Mouse (Mus musculus) CH12.LX (cell line): ENCODE results near the gene Slc6a17.

ENCODE experiments used
- CTCF ChIP-seq, 2 experiments: IDR thresholded peaks in 1 of 2; conservative IDR thresholded peaks in 1 of 2; 2 replicates each; pipeline ENCODE4 v1.5.1; 2011 to 2012; ENCODE audit warnings: low read depth in 2 of 2, low read length in 2 of 2, improper control_type of control experiment in 1 of 2, inconsistent platforms in 1 of 2, mild to moderate bottlenecking in 1 of 2, moderate library complexity in 1 of 2
- E2F4 ChIP-seq: IDR thresholded peaks from 2 replicates; pipeline ENCODE4 v1.6.1; 2011; ENCODE audit warnings: low read depth, low read length, improper control_type of control experiment; ENCODE audit not compliant: insufficient replicate concordance
- ETS1 ChIP-seq: conservative IDR thresholded peaks from 2 replicates; pipeline ENCODE4 v1.6.1; 2012; ENCODE audit warnings: low read depth, mild to moderate bottlenecking, inconsistent platforms, low read length, improper control_type of control experiment, moderate library complexity
- JUND ChIP-seq: conservative IDR thresholded peaks from 2 replicates; pipeline ENCODE4 v1.6.1; 2011; ENCODE audit warnings: low read depth, low read length, improper control_type of control experiment
- MAFK ChIP-seq: IDR thresholded peaks from 2 replicates; pipeline ENCODE4 v1.6.1; 2011; ENCODE audit warnings: low read length, improper control_type of control experiment; ENCODE audit not compliant: insufficient replicate concordance
- MXI1 ChIP-seq: IDR thresholded peaks from 2 replicates; pipeline ENCODE4 v1.6.1; 2011; ENCODE audit warnings: mild to moderate bottlenecking, low read depth, low read length, improper control_type of control experiment
- NRF1 ChIP-seq: IDR thresholded peaks from 2 replicates; pipeline ENCODE4 v1.6.1; 2014; ENCODE audit warnings: low read depth, mild to moderate bottlenecking, inconsistent platforms, low read length, improper control_type of control experiment, moderate library complexity
- POLR2A ChIP-seq: IDR thresholded peaks from 2 replicates; pipeline ENCODE4 v1.6.1; 2011; ENCODE audit warnings: low read depth, mild to moderate bottlenecking, improper control_type of control experiment, low read length
- ZKSCAN1 ChIP-seq: IDR thresholded peaks from 2 replicates; pipeline ENCODE4 v1.6.1; 2012; ENCODE audit warnings: low read depth, inconsistent platforms, low read length, improper control_type of control experiment, borderline replicate concordance

DNA sequence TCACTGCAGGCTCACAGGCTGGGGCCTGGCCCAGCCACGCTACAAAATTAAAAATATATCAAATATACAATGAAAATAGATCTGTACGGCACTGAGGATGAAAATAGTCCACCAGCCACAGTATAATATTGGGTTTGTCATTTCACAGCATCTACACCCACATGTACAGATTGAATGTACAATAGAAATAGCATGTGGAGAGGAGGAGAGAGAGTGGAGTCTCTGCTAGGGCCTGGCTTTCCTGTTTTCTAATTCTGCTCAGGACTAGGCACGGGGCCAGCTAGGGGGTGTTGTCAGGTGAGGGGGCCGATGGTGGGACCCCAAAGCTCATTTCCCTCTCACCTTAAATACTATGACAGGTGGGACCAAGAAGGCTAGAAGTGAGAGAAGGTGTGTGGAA lies 48.8 kb downstream of the Slc6a17 start:
- TF ChIP-seq MXI1 (no peak), CTCF (conservative IDR thresholded peaks at IDR 0.05 in 1 of 2, IDR thresholded peaks at IDR 0.05 in 1 of 2; ENCODE audit: low read depth in 2 of 2, low read length in 2 of 2) (no peak), MAFK (no peak), NRF1 (no peak), E2F4 (no peak), POLR2A (no peak), JUND (no peak), ETS1 (no peak), ZKSCAN1 (no peak)
